Mouse (Mus musculus) small intestine, adult 2 months (tissue): Measurements from ENCODE around the gene Gnao1. TPM values are rescaled to one million over a fixed set of nuclear protein-coding genes. Genes with fewer than 3 reads are reported as not detected.
A peak's percentile ranks its signal among the peaks of the same experiment; 100 is the strongest.

Experiments used
- H3K27ac ChIP-seq: fragments of 200-500 bp; 2 replicates; pipeline ENCODE4 v1.5.1; 2012; ENCODE audit warnings: low read depth, low read length, control low read depth, inconsistent platforms; ENCODE audit not compliant: insufficient read depth
- H3K27me3 ChIP-seq: fragments of 200-500 bp; 2 replicates; pipeline ENCODE4 v1.6.1; 2012; ENCODE audit warnings: mild to moderate bottlenecking, moderate library complexity, low read length, inconsistent platforms; ENCODE audit not compliant: control insufficient read depth, insufficient read depth
- H3K36me3 ChIP-seq: fragments of 200-500 bp; 2 replicates; pipeline ENCODE4 v1.6.1; 2012; ENCODE audit warnings: mild to moderate bottlenecking, low read length, control low read depth, inconsistent platforms; ENCODE audit not compliant: control insufficient read depth, insufficient read depth
- H3K4me1 ChIP-seq: fragments of 200-500 bp; 2 replicates; pipeline ENCODE4 v1.6.1; 2012; ENCODE audit warnings: low read length, inconsistent platforms, mixed read lengths; ENCODE audit not compliant: control insufficient read depth, insufficient read depth, insufficient read length
- H3K4me3 ChIP-seq: fragments of 200-500 bp; 2 replicates; pipeline ENCODE4 v1.5.1; 2012; ENCODE audit warnings: low read depth, mild to moderate bottlenecking, control low read depth, inconsistent platforms, low read length, moderate library complexity
- CTCF ChIP-seq: fragments of 200-500 bp; IDR thresholded peaks from 2 replicates; pipeline ENCODE4 v1.5.1; 2012; ENCODE audit warnings: low read depth, mild to moderate bottlenecking, control low read depth, inconsistent platforms, low read length, moderate library complexity, mixed read lengths; ENCODE audit not compliant: insufficient replicate concordance, insufficient read length; ENCODE audit errors: extremely low read depth
- POLR2A ChIP-seq: fragments of 200-500 bp; IDR thresholded peaks from 2 replicates; pipeline ENCODE4 v1.6.1; 2012; ENCODE audit warnings: low read depth, mild to moderate bottlenecking, control low read depth, inconsistent platforms, low read length, moderate library complexity
- WGBS: fragments of 180-500 bp; shearing (Covaris S2); methylation state at CpG from one replicate; pipeline ENCODE4 v1.1.7; 2018; 5-methylcytosine and 5-hydroxymethylcytosine counted together
- polyA plus RNA-seq: library from polyadenylated mRNA; depleted of rRNA; stranded (reverse); fragments of >200 nt; gene quantifications from 2 replicates; pipeline ENCODE4 v1.2.3, GENCODE M21; 2012; rRNA removed

Gene Gnao1
- polyA plus RNA-seq, 1 experiment = 13.6 TPM

GRCm38 (mm10) chr8:94013026-94013612, 203.4 kb downstream of the Gnao1 start:
- TF ChIP-seq POLR2A (no peak), CTCF (no peak)
- 9% methylated on average over 7 of the region's 7 CpGs for WGBS
- Histone ChIP-seq H3K36me3 (no peaks in the 10 kb centered on the region), H3K4me1 (peaks cover 18% of the 10 kb centered on the region), H3K27ac (peak overlapping the region; percentile 50; the same call in 1 of the 2 replicates), H3K27me3 (no peaks in the 10 kb centered on the region), H3K4me3 (peak overlapping the region; percentile 84)

Other genes starting within 250 kb of the Gnao1 start
- gene Amfr, start 202.9 kb downstream of the Gnao1 start, polyA plus RNA-seq = 28.1 and 62.7 TPM in 2 replicates
- gene Nudt21, start 227.1 kb downstream of the Gnao1 start, polyA plus RNA-seq = 8.5 and 56.5 TPM in 2 replicates
- 1.2 and 2.8 TPM in 2 replicates for gene Ogfod1, start 227.2 kb downstream of the Gnao1 start, polyA plus RNA-seq